20 mouse cellular contexts compared by ENCODE assay signal in the genomic region with DNA sequence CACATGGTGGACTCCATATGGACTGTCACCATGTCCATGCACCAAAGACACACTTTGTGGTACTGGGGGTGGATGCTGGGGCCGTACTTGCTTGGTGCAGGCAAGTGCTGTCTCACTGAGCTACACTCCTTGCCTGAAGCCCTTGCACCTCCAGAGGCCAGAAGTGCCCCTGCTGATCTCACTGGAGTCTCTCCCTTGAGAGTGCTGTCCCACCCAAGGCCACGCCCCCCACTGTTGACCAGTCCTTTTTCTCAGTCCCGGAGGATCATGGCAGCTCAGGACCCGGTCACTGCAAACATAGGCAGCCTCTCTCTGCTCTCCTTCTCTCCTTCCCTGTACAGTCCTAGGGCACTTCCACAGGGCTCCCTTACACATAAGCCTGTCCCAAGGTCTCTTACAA. TPM values are rescaled to one million over a fixed set of nuclear protein-coding genes. Genes with fewer than 3 reads are reported as not detected.
A peak's percentile ranks its signal among the peaks of the same experiment; 100 is the strongest.
DNase-seq lines count a peak whose midpoint lies in the region; ATAC-seq and TF ChIP-seq lines count a peak whose summit lies in the region.
"Had no signal": no experiment of that assay in that cellular context is flagged by ENCODE, and none has a peak within 500 bp of the region (broad histone marks: within the 10 kb centered on the region; RNA-seq: fewer than 3 reads in every experiment).

No protein-coding gene starts in this region.

- H3K27me3 ChIP-seq in hindbrain, postnatal 0 days (ENCODE audit: insufficient read depth, low read length): no peaks in the 10 kb centered on the region
- H3K27me3 ChIP-seq in hindbrain, embryonic 14.5 days (ENCODE audit: control insufficient read depth, insufficient read depth, low read length): 0 out of 2 replicates have a peak, but pooled peaks cover 2% of the 10 kb centered on the region
- H3K27me3 ChIP-seq in lung, postnatal 0 days (replicated peaks; ENCODE audit: insufficient read depth, low read length): no peaks in the 10 kb centered on the region
- no peaks in the 10 kb centered on the region for H3K27me3 ChIP-seq in stomach, postnatal 0 days (ENCODE audit: control insufficient read depth, insufficient read depth, low read length)
- H3K27me3 ChIP-seq: forebrain, embryonic 15.5 days; Patski had no signal

- 77% methylated on average over 4 of the region's 4 CpGs for WGBS in hindbrain, postnatal 0 days
- WGBS in hindbrain, embryonic 14.5 days: 84% methylated on average over 4 of the region's 4 CpGs
- WGBS in lung, postnatal 0 days: 64% methylated on average over 4 of the region's 4 CpGs
- WGBS in stomach, postnatal 0 days: 54% methylated on average over 4 of the region's 4 CpGs

- no peak overlapping the region for H3K4me3 ChIP-seq in hindbrain, postnatal 0 days (ENCODE audit: low read length)
- H3K4me3 ChIP-seq in hindbrain, embryonic 14.5 days (replicated peaks; ENCODE audit: low read length): no peak overlapping the region
- H3K4me3 ChIP-seq in lung, postnatal 0 days (ENCODE audit: low read depth, low read length): no peak overlapping the region
- H3K4me3 ChIP-seq in stomach, postnatal 0 days (ENCODE audit: low read depth, low read length): no peak overlapping the region
- H3K4me3 ChIP-seq: embryonic facial prominence, embryonic 10.5 days; embryonic facial prominence, embryonic 12.5 days; forebrain, embryonic 13.5 days; forebrain, embryonic 15.5 days had no signal

- H3K36me3 ChIP-seq in hindbrain, postnatal 0 days (ENCODE audit: insufficient read depth, low read length): no peaks in the 10 kb centered on the region
- no peaks in the 10 kb centered on the region for H3K36me3 ChIP-seq in hindbrain, embryonic 14.5 days (replicated peaks; ENCODE audit: control insufficient read depth, insufficient read depth)
- no peaks in the 10 kb centered on the region for H3K36me3 ChIP-seq in lung, postnatal 0 days (ENCODE audit: insufficient read depth, low read length)
- H3K36me3 ChIP-seq in stomach, postnatal 0 days (ENCODE audit: control insufficient read depth, insufficient read depth, low read length): no peaks in the 10 kb centered on the region
- H3K36me3 ChIP-seq: embryonic facial prominence, embryonic 10.5 days; embryonic facial prominence, embryonic 12.5 days; forebrain, embryonic 15.5 days; G1E had no signal

- no peak for TF ChIP-seq CTCF in hindbrain, postnatal 0 days (IDR thresholded peaks at IDR 0.05; ENCODE audit: low read depth)
- no peak for TF ChIP-seq CTCF in lung, postnatal 0 days (IDR thresholded peaks at IDR 0.05)
- TF ChIP-seq CTCF in stomach, postnatal 0 days (IDR thresholded peaks at IDR 0.05; ENCODE audit: low read depth): no peak

- DNase-seq in hindbrain, postnatal 0 days (ENCODE audit: low spot score): no peak
- DNase-seq in hindbrain, embryonic 14.5 days (ENCODE audit: low spot score): no peak
- DNase-seq in lung, postnatal 0 days (ENCODE audit: low spot score): no peak
- DNase-seq in lung, postnatal 25 days (ENCODE audit: low spot score): no peak
- DNase-seq in stomach, postnatal 0 days (ENCODE audit: low spot score): peak; percentile 66
- DNase-seq in left cerebral cortex, postnatal 36 days (ENCODE audit: low spot score in 2 of 2): no peak
- DNase-seq: adrenal gland, adult 8-10 months; cerebellum, adult 11-12 months; cerebellum, adult 9-10 months had no signal

- ATAC-seq in hindbrain, postnatal 0 days: 0 out of 2 replicates have a peak, but pooled peaks have one; percentile 30
- ATAC-seq in hindbrain, embryonic 14.5 days (ENCODE audit: low FRiP score): no peak
- peak; percentile 25 for ATAC-seq in lung, postnatal 0 days
- peak; percentile 13; the same call in 1 of the 2 replicates for ATAC-seq in stomach, postnatal 0 days (ENCODE audit: low FRiP score, low TSS enrichment)
- ATAC-seq: activated CD4-positive, CD25-positive, alpha-beta regulatory T cell, adult 4 months; forebrain, embryonic 13.5 days; forebrain, embryonic 15.5 days had no signal

- H3K27ac ChIP-seq in hindbrain, postnatal 0 days: no peak overlapping the region
- H3K27ac ChIP-seq in hindbrain, embryonic 14.5 days: no peak overlapping the region
- no peak overlapping the region for H3K27ac ChIP-seq in lung, postnatal 0 days (ENCODE audit: low read length)
- 0 out of 2 replicates have a peak overlapping the region, but pooled peaks have one; percentile 8 for H3K27ac ChIP-seq in stomach, postnatal 0 days (replicated peaks)
- H3K27ac ChIP-seq: embryonic facial prominence, embryonic 10.5 days; embryonic facial prominence, embryonic 12.5 days; forebrain, embryonic 13.5 days; forebrain, embryonic 15.5 days had no signal

- no peaks in the 10 kb centered on the region for H3K9me3 ChIP-seq in hindbrain, postnatal 0 days (ENCODE audit: low read length)
- H3K9me3 ChIP-seq in hindbrain, embryonic 14.5 days (ENCODE audit: control insufficient read depth, low read length): no peaks in the 10 kb centered on the region
- H3K9me3 ChIP-seq in lung, postnatal 0 days (ENCODE audit: low read length): no peaks in the 10 kb centered on the region
- H3K9me3 ChIP-seq in stomach, postnatal 0 days (ENCODE audit: control insufficient read depth, low read length): no peaks in the 10 kb centered on the region
- H3K9me3 ChIP-seq: embryonic facial prominence, embryonic 10.5 days; embryonic facial prominence, embryonic 12.5 days; forebrain, embryonic 13.5 days; forebrain, embryonic 15.5 days; G1E had no signal

- TF ChIP-seq EP300 in lung, postnatal 0 days (IDR thresholded peaks at IDR 0.05): no peak
- no peak for TF ChIP-seq EP300 in stomach, postnatal 0 days (optimal IDR thresholded peaks at IDR 0.05)

- H3K4me1 ChIP-seq in hindbrain, postnatal 0 days (ENCODE audit: insufficient read depth, low read length): no peaks in the 10 kb centered on the region
- no peaks in the 10 kb centered on the region for H3K4me1 ChIP-seq in hindbrain, embryonic 14.5 days (replicated peaks; ENCODE audit: control insufficient read depth, insufficient read depth, low read length)
- no peaks in the 10 kb centered on the region for H3K4me1 ChIP-seq in lung, postnatal 0 days (ENCODE audit: insufficient read depth, low read depth, low read length)
- H3K4me1 ChIP-seq in stomach, postnatal 0 days (replicated peaks; ENCODE audit: control insufficient read depth, insufficient read depth): peaks cover 3% of the 10 kb centered on the region; the same call in 1 of the 2 replicates
- H3K4me1 ChIP-seq: embryonic facial prominence, embryonic 12.5 days had no signal

- H3K9ac ChIP-seq in hindbrain, postnatal 0 days (replicated peaks; ENCODE audit: low read length): no peak overlapping the region
- H3K9ac ChIP-seq in hindbrain, embryonic 14.5 days: no peak overlapping the region
- no peak overlapping the region for H3K9ac ChIP-seq in lung, postnatal 0 days (replicated peaks; ENCODE audit: low read depth)
- H3K9ac ChIP-seq in stomach, postnatal 0 days (ENCODE audit: low read length): no peak overlapping the region
- H3K9ac ChIP-seq: embryonic facial prominence, embryonic 12.5 days; forebrain, embryonic 13.5 days; forebrain, embryonic 15.5 days had no signal

- H3K4me2 ChIP-seq in hindbrain, postnatal 0 days (ENCODE audit: low read depth, low read length): no peak overlapping the region
- no peak overlapping the region for H3K4me2 ChIP-seq in hindbrain, embryonic 14.5 days (replicated peaks)
- no peak overlapping the region for H3K4me2 ChIP-seq in lung, postnatal 0 days (replicated peaks; ENCODE audit: low read depth, low read length)
- no peak overlapping the region for H3K4me2 ChIP-seq in stomach, postnatal 0 days (replicated peaks; ENCODE audit: low read depth)
- H3K4me2 ChIP-seq: embryonic facial prominence, embryonic 12.5 days; forebrain, embryonic 13.5 days; forebrain, embryonic 15.5 days had no signal

- intact Hi-C loops in left cerebral cortex, postnatal 36 days (cut with DNase I): no loop called here

RNA-seq across cellular contexts. Expression of gene Taf8, which starts 27.8 kb away (rescaled TPM):
- total RNA-seq in hindbrain, postnatal 0 days (2014; rRNA removed): 17.9 and 22.2 TPM in 2 replicates
- polyA plus RNA-seq in hindbrain, postnatal 0 days (2015; fragmentation: Nextera tagmentation; extraction: Ambion mirVana): 11.8 and 12.3 TPM in 2 replicates
- 16.4 and 16.9 TPM in 2 replicates for polyA plus RNA-seq in hindbrain, embryonic 14.5 days (2014; fragmentation: Nextera tagmentation; extraction: Ambion mirVana)
- polyA plus RNA-seq in lung, postnatal 0 days (2015; fragmentation: Nextera tagmentation; extraction: Ambion mirVana): 16.0 and 22.4 TPM in 2 replicates
- 11.0 and 11.1 TPM in 2 replicates for polyA plus RNA-seq in stomach, postnatal 0 days (2015; fragmentation: Nextera tagmentation; extraction: Ambion mirVana)
- total RNA-seq in left cerebral cortex, postnatal 36 days (2021): 10 to 100 TPM; 16.9 to 20.6 TPM

RNA-seq across cellular contexts. Expression of gene Ccnd3, which starts 30.6 kb away (rescaled TPM):
- 55.0 and 63.4 TPM in 2 replicates for total RNA-seq in hindbrain, postnatal 0 days (2014; rRNA removed)
- 69.3 and 71.5 TPM in 2 replicates for polyA plus RNA-seq in hindbrain, postnatal 0 days (2015; fragmentation: Nextera tagmentation; extraction: Ambion mirVana)
- 78.9 and 80.3 TPM in 2 replicates for polyA plus RNA-seq in hindbrain, embryonic 14.5 days (2014; fragmentation: Nextera tagmentation; extraction: Ambion mirVana)
- 195 and 214 TPM in 2 replicates for polyA plus RNA-seq in lung, postnatal 0 days (2015; fragmentation: Nextera tagmentation; extraction: Ambion mirVana)
- polyA plus RNA-seq in stomach, postnatal 0 days (2015; fragmentation: Nextera tagmentation; extraction: Ambion mirVana): 219 and 242 TPM in 2 replicates
- total RNA-seq in left cerebral cortex, postnatal 36 days (2021): 10 to 100 TPM; 30.1 to 34.9 TPM

RNA-seq across cellular contexts. Expression of gene 1700001C19Rik, which starts 37.1 kb away (rescaled TPM):
- total RNA-seq in hindbrain, postnatal 0 days (2014; rRNA removed): 1.7 TPM in 1 of 2 replicates, not detected in the other
- 0.45 and 0.81 TPM in 2 replicates for polyA plus RNA-seq in hindbrain, postnatal 0 days (2015; fragmentation: Nextera tagmentation; extraction: Ambion mirVana)
- polyA plus RNA-seq in hindbrain, embryonic 14.5 days (2014; fragmentation: Nextera tagmentation; extraction: Ambion mirVana): 0.37 and 0.47 TPM in 2 replicates
- 0.15 and 0.44 TPM in 2 replicates for polyA plus RNA-seq in lung, postnatal 0 days (2015; fragmentation: Nextera tagmentation; extraction: Ambion mirVana)
- polyA plus RNA-seq in stomach, postnatal 0 days (2015; fragmentation: Nextera tagmentation; extraction: Ambion mirVana): 0.24 and 0.45 TPM in 2 replicates
- total RNA-seq in left cerebral cortex, postnatal 36 days (2021): not detected
- total RNA-seq: adrenal gland, adult 18-20 months; adrenal gland, postnatal 36 days; CH12.LX; G1E had no signal
- polyA plus RNA-seq: activated CD4-positive, CD25-positive, alpha-beta regulatory T cell, adult 4 months; CD4-positive, CD25-positive, alpha-beta regulatory T cell, adult 4 months; embryonic facial prominence, embryonic 10.5 days; G1E had no signal

RNA-seq across cellular contexts. Expression of gene AI661453, which starts 37.8 kb away (rescaled TPM):
- 0.52 and 2.7 TPM in 2 replicates for total RNA-seq in hindbrain, postnatal 0 days (2014; rRNA removed)
- polyA plus RNA-seq in hindbrain, postnatal 0 days (2015; fragmentation: Nextera tagmentation; extraction: Ambion mirVana): 0.14 and 0.15 TPM in 2 replicates
- polyA plus RNA-seq in hindbrain, embryonic 14.5 days (2014; fragmentation: Nextera tagmentation; extraction: Ambion mirVana): 0.23 and 0.31 TPM in 2 replicates
- 2.8 and 3.3 TPM in 2 replicates for polyA plus RNA-seq in lung, postnatal 0 days (2015; fragmentation: Nextera tagmentation; extraction: Ambion mirVana)
- polyA plus RNA-seq in stomach, postnatal 0 days (2015; fragmentation: Nextera tagmentation; extraction: Ambion mirVana): 8.9 and 10.9 TPM in 2 replicates
- under 1 TPM; 0.30 to 0.43 TPM for total RNA-seq in left cerebral cortex, postnatal 36 days (2021)
- total RNA-seq: CH12.LX had no signal
- polyA plus RNA-seq: CD4-positive, CD25-positive, alpha-beta regulatory T cell, adult 4 months had no signal
